ENCODE assay signal across 15 mouse cellular contexts in genomic region chr1:193142517-193143062, GRCm38 (mm10).
"Had no signal": no experiment of that assay in that cellular context is flagged by ENCODE, and none has a peak within 500 bp of the region (broad histone marks: within the 10 kb centered on the region; RNA-seq: fewer than 3 reads in every experiment).

No protein-coding gene starts in this region.

- H3K36me3 ChIP-seq: limb, embryonic 13.5 days; liver, embryonic 15.5 days; neural tube, embryonic 12.5 days had no signal

- H3K9me3 ChIP-seq: limb, embryonic 13.5 days; liver, embryonic 15.5 days; neural tube, embryonic 12.5 days had no signal

- DNase-seq: kidney, adult 8-10 months; kidney, postnatal 25 days; lung, adult 2 months; lung, postnatal 36 days; midbrain, embryonic 14.5 days; right cerebral cortex, postnatal 4 days; spleen, adult 18-20 months had no signal

- H3K4me2 ChIP-seq: limb, embryonic 13.5 days; liver, embryonic 11.5 days; liver, embryonic 15.5 days; neural tube, embryonic 12.5 days had no signal

- H3K4me1 ChIP-seq: liver, embryonic 15.5 days; neural tube, embryonic 12.5 days had no signal

- ATAC-seq: intestine, embryonic 16.5 days; lung, postnatal 0 days had no signal

- H3K4me3 ChIP-seq: left cerebral cortex, adult 2 months; limb, embryonic 13.5 days; liver, embryonic 15.5 days; myocyte; neural tube, embryonic 12.5 days had no signal

- H3K9ac ChIP-seq: limb, embryonic 13.5 days; liver, embryonic 15.5 days; neural tube, embryonic 12.5 days had no signal

- H3K27me3 ChIP-seq: neural tube, embryonic 12.5 days had no signal

- H3K27ac ChIP-seq: left cerebral cortex, adult 2 months; liver, embryonic 15.5 days; neural tube, embryonic 12.5 days had no signal
